Mouse (Mus musculus): ENCODE data around the gene Khnyn.
A peak's percentile ranks its signal among the peaks of the same experiment; 100 is the strongest.

Khnyn gene

DNA sequence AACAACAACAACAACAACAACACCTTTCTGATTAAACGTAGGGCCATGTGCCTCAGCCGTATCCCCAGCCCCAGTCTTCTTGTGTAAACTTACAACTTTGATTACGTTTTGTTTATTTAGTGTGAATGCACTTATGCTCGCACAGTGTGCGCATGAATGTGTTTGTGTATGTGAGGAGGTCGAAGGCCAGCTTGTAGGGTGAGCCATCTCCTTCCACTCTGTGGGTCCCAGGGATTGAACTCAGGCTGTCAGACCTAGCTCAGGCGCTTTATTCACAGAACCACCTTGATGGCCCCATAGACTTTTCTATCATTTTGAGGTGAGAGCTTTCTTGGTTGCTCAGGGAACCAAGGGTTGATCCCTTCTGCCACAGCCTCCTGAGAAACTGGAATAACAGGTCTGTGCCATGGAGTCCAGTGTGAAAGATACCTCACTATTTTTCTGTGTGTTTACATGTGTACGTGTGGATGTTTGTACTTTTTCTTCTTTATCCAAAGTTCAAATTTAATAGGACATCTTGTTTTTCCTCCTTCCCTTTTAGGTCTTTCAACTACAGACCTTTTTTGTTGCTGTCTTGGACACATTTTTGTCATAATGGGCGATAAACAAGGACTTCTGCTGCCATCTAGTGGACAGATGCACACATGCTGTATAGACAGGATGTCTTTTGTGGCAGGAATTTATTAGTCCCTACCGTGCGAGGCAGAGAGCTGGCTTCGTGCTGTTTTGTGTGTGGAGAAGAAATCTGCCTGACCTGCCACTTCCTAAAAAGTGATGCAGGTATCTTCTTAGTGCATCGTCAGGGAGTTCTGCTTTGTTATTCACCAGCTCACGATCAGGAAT, 33.7 kb downstream of the Khnyn start:
- peak; percentile 73 for DNase-seq (ENCODE audit: extremely low spot score, low spot score)

DNA sequence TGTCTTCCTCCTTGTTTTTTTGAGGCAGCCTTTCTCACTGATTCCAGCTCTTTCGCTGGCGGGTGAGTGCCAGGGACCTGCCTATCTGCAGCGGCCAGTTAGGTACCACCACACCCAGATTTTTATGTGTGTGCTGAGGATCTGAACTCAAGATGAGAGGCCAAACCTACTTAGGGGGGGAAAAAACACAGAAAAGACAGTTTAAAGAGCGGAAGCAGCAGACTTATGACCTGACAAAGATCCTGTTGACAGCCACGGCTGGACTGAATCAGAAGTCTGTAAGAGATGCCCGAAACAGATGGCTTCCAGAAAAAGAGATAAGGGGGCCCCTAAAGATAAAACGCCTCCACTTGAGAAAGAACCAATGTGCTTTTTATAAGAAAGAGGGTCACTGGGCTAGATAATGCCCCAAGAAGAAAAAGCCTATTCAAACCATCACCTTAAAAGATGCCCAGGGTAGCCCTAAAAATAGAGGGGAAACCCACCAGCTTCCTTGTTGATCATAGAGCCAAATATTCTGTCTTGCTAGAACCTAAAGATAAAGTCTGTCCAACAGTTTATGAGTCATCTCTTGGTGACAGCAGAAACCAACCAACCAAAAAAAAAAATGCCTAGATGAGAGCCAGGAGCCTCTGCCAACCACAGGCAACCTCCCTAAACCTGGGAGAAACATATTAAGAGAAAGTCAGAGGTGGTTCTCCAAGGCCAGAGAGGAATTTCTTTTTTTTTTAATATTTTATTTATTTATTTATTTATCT, 37.9 kb downstream of the Khnyn start:
- DNase-seq (ENCODE audit: extremely low spot score, low spot score): no peak

DNA sequence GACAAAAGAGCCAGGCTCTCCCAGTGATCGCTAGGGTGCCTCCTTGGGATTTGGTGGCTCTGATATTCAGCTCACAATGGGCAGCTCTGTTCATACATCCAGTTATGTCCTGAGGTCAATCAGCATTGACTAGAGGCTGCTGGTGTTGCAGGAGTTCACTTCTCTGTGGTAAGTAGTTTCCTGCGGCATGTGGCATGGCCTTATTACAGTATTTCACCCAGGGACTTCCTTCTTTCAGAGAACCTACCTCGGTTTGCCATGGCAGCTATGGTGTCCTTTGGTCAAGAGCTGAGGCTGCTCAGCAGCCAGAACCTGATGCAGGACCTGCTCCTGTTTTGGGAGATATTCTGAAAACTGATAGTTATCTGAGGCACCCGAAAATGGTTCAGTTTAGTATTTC, 42.1 kb downstream of the Khnyn start:
- DNase-seq (ENCODE audit: extremely low spot score, low spot score): no peak

DNA sequence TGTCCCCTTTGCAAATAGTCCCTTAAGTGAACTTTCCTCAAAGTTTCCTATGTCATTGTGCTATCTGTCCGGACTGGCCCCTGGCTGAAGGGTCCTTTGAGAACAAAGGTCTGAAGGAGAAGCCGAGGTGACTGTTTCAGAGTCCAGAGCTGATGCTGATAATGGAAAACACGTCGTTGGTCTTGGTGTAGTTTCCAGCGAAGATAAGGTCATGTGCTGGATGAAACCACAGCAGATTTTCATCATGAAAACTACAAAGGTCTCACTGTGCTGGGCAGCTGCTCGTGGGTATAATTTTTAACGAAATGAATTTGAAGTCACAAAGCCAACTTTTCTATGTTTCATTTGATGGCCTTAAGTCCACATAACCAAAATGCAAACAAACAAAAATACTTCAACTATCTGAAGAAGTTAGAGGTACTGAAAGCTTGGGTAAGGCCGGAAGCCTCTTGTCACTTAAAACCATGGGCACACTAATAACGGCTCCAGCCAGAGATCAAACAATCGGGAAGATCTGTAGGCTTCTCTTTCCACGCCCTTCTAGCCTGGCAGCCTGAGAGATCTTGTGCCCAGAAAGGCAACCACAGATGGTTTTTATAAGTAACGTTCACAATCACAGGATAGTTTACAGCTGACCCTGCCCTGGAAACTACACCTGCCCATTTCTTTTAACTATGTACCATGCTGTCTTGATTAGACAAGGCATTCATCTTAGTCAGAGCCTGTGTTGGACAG, 44.7 kb downstream of the Khnyn start:
- DNase-seq (ENCODE audit: extremely low spot score, low spot score): no peak

DNA sequence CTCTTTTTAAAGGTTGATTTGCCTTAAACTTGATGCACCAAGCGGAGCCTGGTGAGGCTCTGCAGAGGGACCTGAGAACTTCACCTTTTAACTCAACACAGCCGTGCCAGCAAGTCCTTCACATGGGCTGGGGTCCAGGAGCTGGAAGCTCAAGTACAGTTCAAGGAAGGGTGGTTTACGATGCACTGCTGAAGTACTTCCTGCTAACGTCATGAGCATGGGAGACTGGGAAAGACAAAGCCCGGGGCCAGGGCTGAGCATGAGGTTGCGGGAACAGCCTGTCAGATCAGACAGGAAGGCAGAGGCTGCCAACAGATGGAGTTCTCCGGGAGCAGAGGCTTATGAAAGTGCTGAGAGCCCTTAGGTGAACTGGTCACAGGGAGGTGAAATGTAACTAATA, 48.8 kb downstream of the Khnyn start:
- no peak for DNase-seq (ENCODE audit: extremely low spot score, low spot score)

DNA sequence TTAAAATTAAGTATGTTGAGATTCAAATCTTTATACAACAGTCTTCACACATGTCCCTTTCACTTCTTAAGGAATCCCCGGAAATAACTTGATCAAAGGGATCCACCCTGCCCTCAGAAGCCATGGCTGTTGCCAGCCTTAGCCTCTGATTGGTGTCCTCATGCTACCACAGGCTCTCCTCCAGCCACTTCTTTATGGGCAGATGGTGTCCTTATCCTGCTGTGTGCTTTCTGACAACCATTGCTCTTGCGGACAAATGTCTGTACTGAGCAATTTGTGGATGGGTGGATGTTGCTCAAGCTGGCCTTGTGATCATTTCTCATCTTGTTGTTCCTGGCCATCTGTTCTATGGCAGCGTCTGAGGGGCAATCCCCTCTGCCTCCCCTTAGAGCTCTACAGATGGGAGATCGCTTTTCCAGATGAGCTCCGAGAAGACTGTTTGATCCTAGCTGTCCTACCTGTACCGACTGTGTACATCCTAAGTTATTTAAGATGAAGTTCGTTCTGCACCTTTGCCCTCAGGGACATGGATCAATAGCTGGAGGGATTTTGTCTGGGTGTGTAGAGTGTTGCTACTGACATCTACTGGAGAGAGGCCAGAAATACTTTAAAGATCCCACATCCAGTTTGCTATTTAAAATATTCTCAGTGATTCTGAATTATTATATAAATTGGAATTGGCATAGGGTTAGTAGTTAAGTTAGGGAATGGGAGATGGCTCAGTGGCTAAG, 55.5 kb downstream of the Khnyn start:
- peak; percentile 25 for DNase-seq (ENCODE audit: extremely low spot score, low spot score)

DNA sequence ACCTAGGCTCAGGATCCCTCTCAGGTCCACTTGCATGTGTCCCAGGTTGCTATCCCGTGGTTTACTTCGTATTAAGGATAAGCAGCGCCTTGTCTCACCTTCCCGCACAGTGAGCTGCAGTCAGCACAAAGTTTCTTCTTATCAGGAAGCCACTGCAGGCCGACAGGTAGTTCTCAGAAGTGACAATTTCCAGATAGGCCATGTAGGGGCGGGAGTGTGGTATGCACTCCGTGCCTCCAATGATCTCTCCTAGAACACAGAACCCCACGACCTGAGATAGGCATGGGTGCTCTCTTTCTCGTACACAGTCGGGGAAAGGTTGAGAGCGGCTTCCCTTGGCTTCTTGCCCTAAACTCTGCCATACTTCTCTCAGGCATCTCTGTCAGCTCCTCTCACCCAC, 58.9 kb downstream of the Khnyn start:
- DNase-seq (ENCODE audit: extremely low spot score, low spot score): no peak

DNA sequence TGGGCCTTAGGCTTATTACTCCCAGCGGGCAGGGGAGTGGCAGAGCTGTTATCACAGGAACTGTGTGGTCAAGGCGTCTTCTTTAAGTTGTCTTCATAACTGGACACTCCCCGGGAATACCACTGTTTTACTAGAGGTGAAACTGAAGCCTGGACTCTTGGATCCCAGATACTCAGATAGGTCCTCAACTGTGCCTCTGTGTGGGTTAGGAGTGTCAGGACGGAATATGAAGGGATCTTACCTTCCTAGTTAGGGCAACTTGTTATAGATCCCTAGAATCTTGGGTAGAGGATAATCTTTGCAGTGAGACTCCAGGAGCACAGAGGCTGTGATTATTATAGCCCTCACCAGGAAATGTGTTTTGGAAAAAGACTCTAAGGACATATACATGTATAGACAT, 59.8 kb downstream of the Khnyn start, which contains the start of gene Cma1:
TSS of gene Cma1 (minus strand) at position 101 of the 400 bp plus-strand sequence.
- no peak for DNase-seq (ENCODE audit: extremely low spot score, low spot score)

DNA sequence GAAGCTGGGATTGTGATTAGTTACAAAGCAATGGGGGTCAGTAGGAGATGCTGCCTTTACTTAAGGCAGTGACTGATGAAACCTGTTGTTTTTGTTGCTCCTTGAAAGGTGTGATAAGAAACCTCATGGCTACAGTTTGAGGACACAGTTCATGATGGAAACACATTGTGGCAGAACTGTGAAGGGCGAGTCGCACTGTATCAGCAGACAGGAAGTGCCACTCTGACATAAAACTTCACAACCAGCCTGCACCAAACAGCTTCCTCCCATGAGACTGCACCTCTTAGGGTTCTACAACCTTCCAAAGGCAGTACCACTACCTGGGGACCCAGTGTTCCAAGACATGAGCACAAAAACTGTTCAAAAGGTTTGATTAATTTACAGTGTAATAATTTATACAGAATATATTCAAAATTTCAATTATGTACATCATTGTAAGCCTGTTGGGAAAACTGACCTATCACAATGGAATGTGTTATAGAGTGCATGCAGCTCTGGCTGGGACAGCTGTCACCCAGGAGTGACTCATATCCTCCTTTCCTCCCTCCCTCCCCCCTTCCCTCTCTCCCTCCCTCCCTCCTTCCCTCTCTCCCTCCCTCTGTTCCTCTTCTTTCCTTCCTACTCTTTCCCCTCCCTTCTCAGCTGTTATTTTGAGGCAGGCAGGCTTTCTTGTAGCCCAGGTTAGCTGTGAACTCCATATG, 61.7 kb downstream of the Khnyn start:
- DNase-seq (ENCODE audit: extremely low spot score, low spot score): no peak

Measured in neural tube, embryonic 10.5 days (tissue).